Mouse (Mus musculus) cortical plate, adult 2 months (tissue): Measurements from ENCODE around the gene Olfr573-ps1. TPM values are rescaled to one million over a fixed set of nuclear protein-coding genes. Genes with fewer than 3 reads are reported as not detected.

Experiments used
- H3K27ac ChIP-seq: fragments of 200-500 bp; 2 replicates; pipeline ENCODE4 v1.5.1; 2012; ENCODE audit warnings: low read length, control low read depth, inconsistent platforms; ENCODE audit not compliant: insufficient read depth
- H3K4me1 ChIP-seq: fragments of 200-500 bp; 2 replicates; pipeline ENCODE4 v1.6.1; 2011; ENCODE audit warnings: low read length; ENCODE audit not compliant: control insufficient read depth, insufficient read depth
- H3K4me3 ChIP-seq: fragments of 200-500 bp; 2 replicates; pipeline ENCODE4 v1.5.1; 2011; ENCODE audit warnings: mild to moderate bottlenecking, low read length, control low read depth; ENCODE audit not compliant: insufficient read depth
- CTCF ChIP-seq: fragments of 200-500 bp; IDR thresholded peaks from 2 replicates; pipeline ENCODE4 v1.5.1; 2011; ENCODE audit warnings: mild to moderate bottlenecking, control low read depth, low read length; ENCODE audit not compliant: insufficient read depth; ENCODE audit errors: extremely low read depth
- POLR2A ChIP-seq: fragments of 200-500 bp; IDR thresholded peaks from 2 replicates; pipeline ENCODE4 v1.6.1; 2011; ENCODE audit warnings: mild to moderate bottlenecking, low read length, control low read depth; ENCODE audit not compliant: insufficient read depth; ENCODE audit errors: extremely low read depth
- polyA plus RNA-seq: library from polyadenylated mRNA; depleted of rRNA; stranded (reverse); fragments of >200 nt; gene quantifications from 2 replicates; pipeline ENCODE4 v1.2.3, GENCODE M21; 2012; rRNA removed

Olfr573-ps1 gene
- polyA plus RNA-seq, 1 experiment: not detected

- no peak within 1 kb of the TSS for H3K27ac ChIP-seq
- TF ChIP-seq CTCF: no peak
- TF ChIP-seq POLR2A: no peak
- H3K4me1 ChIP-seq: no peaks in the 10 kb centered on the region
- no peak within 1 kb of the TSS for H3K4me3 ChIP-seq
These were observed 18.3 kb downstream of the Olfr573-ps1 start, which contains the start of gene Olfr572 for GRCm38 (mm10) chr7:102924109-102924508. Olfr572 (plus strand) TSS chr7:102924409.

- H3K4me3 ChIP-seq: no peak overlapping the region
- no peaks in the 10 kb centered on the region for H3K4me1 ChIP-seq
- 0 out of 2 replicates have a peak, but pooled peaks have one; percentile 0 for TF ChIP-seq CTCF
- no peak for TF ChIP-seq POLR2A
- H3K27ac ChIP-seq: no peak overlapping the region
These were observed 22.7 kb downstream of the Olfr573-ps1 start for GRCm38 (mm10) chr7:102919632-102920031.

DNA sequence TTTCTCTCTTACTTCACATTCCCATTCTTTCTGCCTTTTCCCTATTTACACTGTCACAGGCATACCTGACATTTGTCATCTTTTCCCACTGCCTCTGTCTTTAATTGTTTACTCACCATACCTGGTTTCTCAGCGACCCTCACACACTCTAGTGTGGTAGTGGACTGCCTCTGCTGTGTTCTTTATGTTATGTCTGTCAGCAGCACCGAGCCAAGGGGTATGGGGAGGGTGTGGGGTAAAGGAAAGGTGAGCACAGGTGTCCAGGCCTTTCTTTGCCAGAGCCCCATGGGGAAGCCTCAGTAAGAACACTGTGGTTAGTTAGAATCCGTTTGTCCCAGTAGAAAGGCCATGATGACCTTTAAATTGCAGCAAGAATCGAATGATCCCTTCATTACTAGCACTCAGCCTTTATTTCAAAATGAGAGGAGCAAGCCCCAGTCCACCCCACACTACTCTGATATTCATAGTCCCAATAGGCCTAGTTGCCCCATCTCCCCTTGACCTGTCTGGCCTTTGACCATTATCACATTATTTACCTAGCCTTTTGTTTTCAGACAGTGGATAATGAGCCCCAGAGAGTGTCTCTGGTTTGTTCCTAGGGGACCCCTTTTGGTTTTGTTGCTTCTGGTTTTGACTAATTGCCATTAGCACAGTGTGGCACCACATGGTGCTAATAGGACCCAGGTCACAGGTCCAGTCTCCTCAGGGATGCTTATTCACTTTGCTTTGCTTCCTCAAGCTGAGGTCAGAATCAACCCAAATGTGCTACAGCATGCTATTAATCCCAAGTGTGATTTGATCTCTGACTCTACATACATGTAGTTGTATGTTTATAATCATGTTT lies 25.1 kb downstream of the Olfr573-ps1 start, which contains the start of gene Olfr571:
Olfr571 (minus strand) TSS at position 505 of the 844 bp plus-strand sequence.
- Histone ChIP-seq H3K27ac (no peak within 1 kb of the TSS), H3K4me3 (no peak within 1 kb of the TSS), H3K4me1 (no peaks in the 10 kb centered on the region)
- TF ChIP-seq CTCF (no peak), POLR2A (no peak)

- Histone ChIP-seq H3K4me3 (no peak overlapping the region), H3K27ac (no peak overlapping the region), H3K4me1 (no peaks in the 10 kb centered on the region)
- no peak for TF ChIP-seq CTCF
- TF ChIP-seq POLR2A: no peak
These were observed 26.0 kb downstream of the Olfr573-ps1 start for GRCm38 (mm10) chr7:102916405-102916804.

- no peak overlapping the region for H3K4me3 ChIP-seq
- no peak for TF ChIP-seq POLR2A
- no peak for TF ChIP-seq CTCF
- H3K27ac ChIP-seq: no peak overlapping the region
- H3K4me1 ChIP-seq: no peaks in the 10 kb centered on the region
These were observed 27.1 kb downstream of the Olfr573-ps1 start for GRCm38 (mm10) chr7:102915261-102915660.

Other genes starting within 250 kb of the Olfr573-ps1 start
- 0.09 and 0.10 TPM in 2 replicates for gene Olfr557, start 246.7 kb downstream of the Olfr573-ps1 start, polyA plus RNA-seq
- gene Olfr558, start 240.4 kb downstream of the Olfr573-ps1 start, polyA plus RNA-seq: 0.40 and 0.47 TPM in 2 replicates
- not detected in 2 replicates for gene Olfr33, start 223.5 kb downstream of the Olfr573-ps1 start, polyA plus RNA-seq
- gene Olfr559, start 215.1 kb downstream of the Olfr573-ps1 start, polyA plus RNA-seq: not detected in 2 replicates
- 0.23 and 0.36 TPM in 2 replicates for gene Olfr560, start 183.2 kb downstream of the Olfr573-ps1 start, polyA plus RNA-seq
- gene Olfr78, start 183.1 kb downstream of the Olfr573-ps1 start, polyA plus RNA-seq: 4.7 TPM in 2 replicates
- gene Olfr561, start 171.4 kb downstream of the Olfr573-ps1 start, polyA plus RNA-seq: 0.08 TPM in 1 of 2 replicates, not detected in the other
- gene Olfr564, start 139.1 kb downstream of the Olfr573-ps1 start, polyA plus RNA-seq: not detected in 2 replicates
- not detected in 2 replicates for gene Olfr566, start 83.8 kb downstream of the Olfr573-ps1 start, polyA plus RNA-seq
- gene Olfr568, start 65.5 kb downstream of the Olfr573-ps1 start, polyA plus RNA-seq: not detected in 2 replicates
- gene Olfr569, start 51.7 kb downstream of the Olfr573-ps1 start, polyA plus RNA-seq: not detected in 2 replicates
- gene Olfr570, start 48.0 kb downstream of the Olfr573-ps1 start, polyA plus RNA-seq: not detected in 2 replicates
- not detected in 2 replicates for gene Olfr571, start 25.0 kb downstream of the Olfr573-ps1 start, polyA plus RNA-seq
- not detected in 2 replicates for gene Olfr572, start 18.2 kb downstream of the Olfr573-ps1 start, polyA plus RNA-seq
- gene Olfr574, start 5.9 kb upstream of the Olfr573-ps1 start, polyA plus RNA-seq: not detected in 2 replicates
- not detected in 2 replicates for gene Olfr575, start 16.2 kb upstream of the Olfr573-ps1 start, polyA plus RNA-seq
- gene Olfr576, start 20.1 kb upstream of the Olfr573-ps1 start, polyA plus RNA-seq: not detected in 2 replicates
- not detected in 2 replicates for gene Olfr577, start 33.4 kb upstream of the Olfr573-ps1 start, polyA plus RNA-seq
- gene Olfr578, start 46.7 kb upstream of the Olfr573-ps1 start, polyA plus RNA-seq: not detected in 2 replicates
- gene Olfr582, start 95.4 kb upstream of the Olfr573-ps1 start, polyA plus RNA-seq: not detected in 2 replicates
- gene Olfr583, start 108.7 kb upstream of the Olfr573-ps1 start, polyA plus RNA-seq: not detected in 2 replicates
- not detected in 2 replicates for gene Olfr584, start 139.3 kb upstream of the Olfr573-ps1 start, polyA plus RNA-seq
- gene Olfr585, start 155.1 kb upstream of the Olfr573-ps1 start, polyA plus RNA-seq: not detected in 2 replicates
- not detected in 2 replicates for gene Olfr586, start 183.1 kb upstream of the Olfr573-ps1 start, polyA plus RNA-seq
- gene Olfr588-ps1, start 198.3 kb upstream of the Olfr573-ps1 start, polyA plus RNA-seq: not detected in 2 replicates
- gene Olfr589, start 213.8 kb upstream of the Olfr573-ps1 start, polyA plus RNA-seq: not detected in 2 replicates
- not detected in 2 replicates for gene Olfr591, start 235.8 kb upstream of the Olfr573-ps1 start, polyA plus RNA-seq
- gene Olfr592, start 242.2 kb upstream of the Olfr573-ps1 start, polyA plus RNA-seq: not detected in 2 replicates